ENCODE assay signal across 8 mouse cellular contexts in the genomic region with DNA sequence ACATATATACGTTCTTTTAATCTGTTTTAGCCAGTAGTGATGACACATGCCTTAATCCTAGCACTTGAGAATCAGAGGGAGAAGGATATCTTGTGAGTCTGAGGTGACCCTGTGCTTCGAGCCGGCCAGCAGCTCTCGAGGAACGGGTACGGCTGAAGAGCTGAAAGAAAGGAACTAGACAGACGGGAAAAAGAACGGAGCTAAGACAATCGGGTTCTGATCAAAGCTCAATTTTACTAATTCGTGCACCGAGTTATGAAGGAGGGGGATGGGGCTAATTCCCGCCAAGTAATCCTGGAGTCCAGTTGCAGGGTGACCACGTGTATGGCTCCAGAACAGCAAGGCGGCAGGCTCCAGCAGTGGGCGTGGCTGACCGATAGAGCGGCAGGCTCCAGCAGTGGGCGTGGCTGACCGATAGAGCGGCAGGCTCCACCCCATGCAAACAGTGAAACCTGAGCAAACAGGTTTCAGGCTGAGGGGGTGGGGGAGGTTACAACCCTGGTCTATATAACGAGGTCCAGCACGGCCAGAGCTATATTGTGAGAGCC. TPM values are rescaled to one million over a fixed set of nuclear protein-coding genes. Genes with fewer than 3 reads are reported as not detected.
A peak's percentile ranks its signal among the peaks of the same experiment; 100 is the strongest.
DNase-seq lines count a peak whose midpoint lies in the region; ATAC-seq and TF ChIP-seq lines count a peak whose summit lies in the region.
"Not testable (repeated sequence)": the region's sequence is repeated elsewhere in the genome, so short reads cannot be mapped to it uniquely, and the experiment has no call there.

No protein-coding gene starts in this region.

- H3K9ac ChIP-seq in hindbrain, embryonic 12.5 days = not testable (repeated sequence)

- H3K4me1 ChIP-seq in E14TG2a.4 (replicated peaks; ENCODE audit: low read depth, low read length) = peaks cover 27% of the 10 kb centered on the region
- H3K4me1 ChIP-seq in hindbrain, embryonic 12.5 days = not testable (repeated sequence)

- peak overlapping the region; percentile 40 for H3K4me2 ChIP-seq in hindbrain, embryonic 12.5 days (replicated peaks)

- TF ChIP-seq CTCF in E14TG2a.4 (conservative IDR thresholded peaks at IDR 0.05; ENCODE audit: low read length) = not testable (repeated sequence)

- H3K36me3 ChIP-seq in E14TG2a.4 (ENCODE audit: insufficient read depth, low read length) = peaks cover 42% of the 10 kb centered on the region
- not testable (repeated sequence) for H3K36me3 ChIP-seq in hindbrain, embryonic 12.5 days

- WGBS in hindbrain, embryonic 12.5 days = 14% methylated on average over 22 of the region's 22 CpGs

- not testable (repeated sequence) for H3K27me3 ChIP-seq in E14TG2a.4 (ENCODE audit: insufficient read depth, low read length); hindbrain, embryonic 12.5 days

- ATAC-seq in common myeloid progenitor, adult 5-6 weeks (replicated peaks; ENCODE audit: low read depth, poor library complexity, severe bottlenecking) = peak; percentile 80
- not testable (repeated sequence) for ATAC-seq in hindbrain, embryonic 12.5 days (ENCODE audit: low FRiP score)

- H3K4me3 ChIP-seq in E14TG2a.4 (replicated peaks; ENCODE audit: low read length) = peak overlapping the region; percentile 13; the same call in 1 of the 2 replicates
- H3K4me3 ChIP-seq in hindbrain, embryonic 12.5 days = peak overlapping the region; percentile 14; the same call in 1 of the 2 replicates

- not testable (repeated sequence) for H3K27ac ChIP-seq in hindbrain, embryonic 12.5 days

- DNase-seq in gastrocnemius, adult 8-10 months (ENCODE audit: low spot score in 2 of 2) = peak; percentile 50 to 75
- peak; percentile 83 to 91 for DNase-seq in kidney, postnatal 4 days
- DNase-seq in lung, postnatal 25 days (ENCODE audit: low spot score) = peak; percentile 75
- peak; percentile 54 for DNase-seq in ovary, adult 18-20 months (ENCODE audit: low spot score)
- peak; percentile 68 for DNase-seq in testis, postnatal 14 days (ENCODE audit: low spot score)

- H3K9me3 ChIP-seq in E14TG2a.4 (ENCODE audit: low read length); hindbrain, embryonic 12.5 days (replicated peaks): not testable (repeated sequence)

RNA-seq across cellular contexts. Expression of a gene that starts 8.7 kb away (rescaled TPM):
- 0.15 TPM in 1 of 2 replicates, not detected in the other for total RNA-seq in common myeloid progenitor, adult 5-6 weeks (2017)
- not detected for total RNA-seq in gastrocnemius, adult 8-10 months (2022)
- 1.6 and 1.8 TPM in 2 replicates for polyA plus RNA-seq in hindbrain, embryonic 12.5 days (2016; fragmentation: Nextera tagmentation; extraction: Ambion mirVana)

RNA-seq across cellular contexts. Expression of a gene that starts 16.9 kb away (rescaled TPM):
- 16.2 and 25.1 TPM in 2 replicates for total RNA-seq in common myeloid progenitor, adult 5-6 weeks (2017)
- total RNA-seq in gastrocnemius, adult 8-10 months (2022) = 1 to 10 TPM; 4.6 to 8.1 (median 7.7) TPM
- 11.4 and 11.6 TPM in 2 replicates for polyA plus RNA-seq in hindbrain, embryonic 12.5 days (2016; fragmentation: Nextera tagmentation; extraction: Ambion mirVana)

RNA-seq across cellular contexts. Expression of a gene that starts 17.0 kb away (rescaled TPM):
- 391 and 469 TPM in 2 replicates for total RNA-seq in common myeloid progenitor, adult 5-6 weeks (2017)
- total RNA-seq in gastrocnemius, adult 8-10 months (2022) = 10 to 100 TPM; 82.9 to 93.0 (median 88.0) TPM
- 194 TPM in 2 replicates for polyA plus RNA-seq in hindbrain, embryonic 12.5 days (2016; fragmentation: Nextera tagmentation; extraction: Ambion mirVana)

RNA-seq across cellular contexts. Expression of a gene that starts 49.3 kb away (rescaled TPM):
- total RNA-seq in common myeloid progenitor, adult 5-6 weeks (2017) = 202 and 239 TPM in 2 replicates
- 100 to 1,000 TPM in 3 of 4 experiments, 10 to 100 TPM in 1; 90.3 to 113 (median 101) TPM for total RNA-seq in gastrocnemius, adult 8-10 months (2022)
- polyA plus RNA-seq in hindbrain, embryonic 12.5 days (2016; fragmentation: Nextera tagmentation; extraction: Ambion mirVana) = 465 and 485 TPM in 2 replicates

RNA-seq across cellular contexts. Expression of a gene that starts 56.2 kb away (rescaled TPM):
- 82.7 and 97.2 TPM in 2 replicates for total RNA-seq in common myeloid progenitor, adult 5-6 weeks (2017)
- total RNA-seq in gastrocnemius, adult 8-10 months (2022) = 1 to 10 TPM; 4.9 to 8.7 (median 7.5) TPM
- polyA plus RNA-seq in hindbrain, embryonic 12.5 days (2016; fragmentation: Nextera tagmentation; extraction: Ambion mirVana) = 106 and 111 TPM in 2 replicates
